Mouse (Mus musculus) adrenal gland, adult 8-10 months (tissue): ENCODE measurements around the gene Mta3. TPM values are rescaled to one million over a fixed set of nuclear protein-coding genes. Genes with fewer than 3 reads are reported as not detected.

Experiments used
- DNase-seq: peaks from one replicate; pipeline ENCODE4 v3.0.0; 2022
- total RNA-seq, 4 experiments: library from RNA; stranded (reverse); gene quantifications; 2 replicates each; pipeline ENCODE4 v1.2.4; 2022

The Mta3 gene
- 10 to 100 TPM; 66.2 to 96.2 (median 82.9) TPM for total RNA-seq

- DNase-seq, result no peak
These were observed at the start of gene Mta3 for GRCm38 (mm10) chr17:83706116-83706593. TSS of gene Mta3 (plus strand) at chr17:83706163.

- no peak for DNase-seq
These were observed 48.6 kb upstream of the Mta3 start for GRCm38 (mm10) chr17:83657375-83657774.

- DNase-seq, result no peak
These were observed 47.0 kb upstream of the Mta3 start for GRCm38 (mm10) chr17:83658943-83659342.

DNA sequence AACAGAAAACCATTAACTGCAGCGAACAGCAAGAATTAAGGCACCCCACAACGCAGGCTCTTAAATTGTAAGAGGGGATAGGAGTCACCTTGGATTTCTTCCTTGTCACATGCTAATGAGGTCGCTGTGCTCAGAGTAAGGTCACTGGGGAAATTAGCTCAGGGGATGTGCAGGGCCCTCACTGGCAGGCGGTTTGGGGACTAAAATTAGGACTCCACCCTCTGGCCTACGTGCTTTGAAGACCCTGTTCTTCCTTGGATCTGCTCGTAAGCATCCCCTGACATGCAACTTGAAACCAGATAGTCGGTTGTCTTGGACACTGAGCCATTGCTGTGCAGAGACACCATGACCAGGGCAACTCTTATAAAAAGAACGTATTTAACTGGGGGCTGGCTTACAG lies 41.2 kb upstream of the Mta3 start:
- DNase-seq, result no peak

DNA sequence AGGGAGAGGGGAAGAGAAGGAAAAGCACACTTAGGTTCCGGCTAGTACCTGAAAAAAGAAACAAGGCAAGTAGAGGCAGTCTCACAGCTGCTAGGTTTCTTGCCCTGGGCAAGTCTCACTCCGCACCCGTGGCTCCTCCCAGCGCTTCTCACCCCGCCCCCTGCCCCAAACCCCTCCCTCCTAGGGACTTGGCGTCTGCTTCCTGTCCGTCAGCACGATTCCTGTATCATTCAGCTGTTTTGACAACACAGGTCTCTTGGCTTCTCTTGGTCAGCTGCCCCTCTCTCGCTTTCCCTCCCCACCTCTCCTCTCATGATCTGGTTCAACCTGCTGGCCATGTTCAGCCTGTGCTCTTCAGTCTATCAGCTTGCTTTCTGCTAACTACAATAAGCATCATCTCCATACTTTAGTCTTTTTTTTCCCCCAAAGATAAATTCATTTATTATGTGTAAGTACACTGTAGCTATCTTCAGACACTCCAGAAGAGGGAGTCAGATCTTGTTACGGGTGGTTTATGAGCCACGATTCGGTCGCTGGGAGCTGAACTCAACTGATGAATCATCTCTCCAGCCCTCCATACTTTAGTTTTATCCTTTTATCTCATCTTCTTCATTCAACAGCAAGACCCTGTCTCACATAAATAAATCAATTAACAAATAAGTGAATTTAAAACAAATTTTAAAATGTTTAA lies 39.2 kb upstream of the Mta3 start:
- no peak for DNase-seq

DNA sequence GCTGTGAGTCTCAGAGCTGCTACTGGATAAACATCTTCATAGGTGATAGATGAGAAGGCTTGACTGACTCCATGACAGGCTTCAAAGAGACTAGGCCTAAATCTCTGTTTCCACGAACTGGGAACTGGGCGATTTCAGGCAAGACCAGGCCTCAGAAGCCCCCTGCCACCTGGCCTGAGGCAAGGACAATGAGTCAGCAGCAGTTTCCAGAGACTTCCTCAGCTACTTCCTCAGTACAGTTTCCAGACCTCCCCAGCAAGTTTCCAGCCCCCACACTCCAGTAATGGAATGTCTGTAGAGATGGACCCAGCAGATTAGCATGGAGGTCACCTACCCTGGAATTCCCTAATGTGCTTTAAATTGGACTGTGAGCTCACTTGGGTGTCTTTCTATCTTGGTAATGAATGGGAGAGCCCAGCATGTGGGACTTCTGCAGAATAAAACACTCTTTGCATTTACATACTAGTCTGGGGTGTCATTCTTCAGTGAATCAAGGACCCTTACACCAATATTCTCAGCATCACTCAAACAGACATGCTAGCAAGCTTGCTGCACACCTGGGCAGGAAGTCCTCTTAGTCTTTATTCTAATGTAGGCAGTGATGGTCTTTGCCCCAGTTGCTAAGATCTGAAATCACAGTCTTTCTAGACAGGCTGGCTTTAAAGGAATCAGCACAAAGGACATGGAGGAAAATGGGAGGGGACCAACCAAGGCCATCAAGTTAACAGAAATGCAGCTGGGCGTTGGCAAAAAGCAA lies 37.9 kb upstream of the Mta3 start:
- DNase-seq, result no peak

DNA sequence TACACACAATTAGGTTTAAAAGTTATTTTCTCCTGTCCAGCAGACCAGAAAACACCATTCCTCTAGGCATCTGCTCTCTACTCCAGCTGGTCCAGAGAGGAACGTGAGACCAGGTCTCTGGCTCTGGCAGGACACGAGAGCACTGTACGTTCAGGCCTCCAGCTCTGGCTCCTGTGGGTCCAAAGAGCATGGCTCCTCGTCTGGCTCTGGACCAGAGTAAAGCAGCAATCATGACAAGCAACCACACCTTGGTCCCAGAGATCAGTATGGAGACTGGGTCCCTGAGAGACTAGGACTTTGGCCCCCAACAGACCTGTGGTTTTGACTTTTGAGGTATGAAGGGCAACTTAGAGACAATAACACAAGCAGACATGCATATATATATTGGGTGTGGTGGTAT lies 33.3 kb upstream of the Mta3 start:
- no peak for DNase-seq

GRCm38 (mm10) chr17:83677370-83677769 lies 28.6 kb upstream of the Mta3 start:
- DNase-seq, result no peak

DNA sequence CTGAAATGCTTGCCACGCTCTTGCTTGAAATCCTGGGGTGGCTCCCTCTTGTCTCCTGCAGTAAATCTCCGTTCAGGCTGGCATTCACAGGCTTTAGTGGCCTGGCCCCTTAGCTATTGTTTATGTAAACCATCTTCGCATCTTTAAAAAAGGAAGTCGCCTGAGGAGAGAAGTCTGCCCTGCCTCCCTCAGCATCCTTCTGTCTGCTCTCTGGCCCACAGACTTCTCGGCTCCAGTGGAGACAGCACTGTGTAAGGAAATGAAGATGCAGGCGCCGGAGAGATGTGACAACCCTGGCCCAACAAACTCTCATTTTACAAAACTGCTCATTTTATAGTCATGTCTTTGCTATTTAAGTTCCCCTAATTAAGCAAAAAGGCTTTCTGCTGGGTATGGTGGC lies 24.0 kb upstream of the Mta3 start:
- no peak for DNase-seq

DNA sequence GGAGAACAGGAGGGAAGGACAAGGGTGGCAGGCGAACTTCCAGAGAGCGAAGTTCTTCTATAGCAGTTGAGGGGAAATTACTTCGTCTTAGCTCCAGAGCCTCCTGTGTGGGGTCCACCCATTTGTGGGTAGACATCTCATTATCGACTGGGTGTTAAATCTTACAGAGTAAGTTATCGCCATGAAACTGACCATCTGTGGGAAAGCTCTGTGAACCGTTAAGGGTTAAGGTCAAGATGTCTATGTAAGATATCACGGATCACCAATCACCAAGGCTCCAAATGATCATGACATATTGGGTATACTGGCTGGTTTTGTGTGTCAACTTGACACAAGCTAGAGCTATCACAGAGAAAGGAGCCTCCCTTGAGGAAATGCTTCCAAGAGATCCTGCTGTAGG lies 21.5 kb upstream of the Mta3 start:
- no peak for DNase-seq

- no peak for DNase-seq
These were observed 15.5 kb upstream of the Mta3 start for GRCm38 (mm10) chr17:83690418-83690817.

DNA sequence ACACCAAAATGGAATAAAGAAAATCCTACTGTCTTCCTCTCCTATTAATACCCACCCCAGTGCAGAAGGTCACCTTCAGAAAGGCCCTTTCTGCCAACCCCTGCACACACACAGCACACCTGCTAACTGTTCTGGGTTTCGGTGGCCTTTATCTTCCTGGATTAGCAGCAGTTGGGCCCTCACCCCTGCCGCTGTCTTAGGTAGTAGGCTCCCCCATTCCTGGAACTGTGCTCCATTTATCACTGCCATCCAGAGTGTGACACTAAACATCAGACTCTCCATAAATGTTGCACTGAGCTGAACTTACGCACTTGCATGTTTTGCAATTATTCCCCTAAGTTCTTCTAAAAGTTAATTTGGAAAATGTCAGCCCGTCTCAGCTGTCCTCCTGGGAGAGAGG lies 14.6 kb upstream of the Mta3 start:
- DNase-seq, result no peak

- DNase-seq, result peak; percentile 39
These were observed 12.0 kb upstream of the Mta3 start for GRCm38 (mm10) chr17:83693941-83694340.

DNA sequence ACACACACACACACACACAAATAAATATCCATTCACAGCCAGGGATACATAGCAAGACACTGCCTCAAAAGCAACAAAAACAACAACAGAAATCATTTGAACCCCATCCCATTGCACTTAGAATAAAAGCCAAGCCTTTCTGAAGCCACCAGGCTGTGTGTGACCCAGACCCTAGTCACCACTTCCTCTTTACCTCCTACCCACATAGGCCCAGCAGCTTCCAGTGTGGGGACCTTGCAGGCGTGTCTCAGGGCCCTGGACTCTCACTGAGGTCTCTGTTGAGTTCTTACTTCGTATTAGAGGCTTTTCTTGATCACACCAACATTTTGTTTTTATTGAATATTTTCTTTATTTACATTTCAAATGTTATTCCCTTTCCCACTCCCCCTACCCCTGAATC lies 10.2 kb upstream of the Mta3 start:
- DNase-seq, result no peak

DNA sequence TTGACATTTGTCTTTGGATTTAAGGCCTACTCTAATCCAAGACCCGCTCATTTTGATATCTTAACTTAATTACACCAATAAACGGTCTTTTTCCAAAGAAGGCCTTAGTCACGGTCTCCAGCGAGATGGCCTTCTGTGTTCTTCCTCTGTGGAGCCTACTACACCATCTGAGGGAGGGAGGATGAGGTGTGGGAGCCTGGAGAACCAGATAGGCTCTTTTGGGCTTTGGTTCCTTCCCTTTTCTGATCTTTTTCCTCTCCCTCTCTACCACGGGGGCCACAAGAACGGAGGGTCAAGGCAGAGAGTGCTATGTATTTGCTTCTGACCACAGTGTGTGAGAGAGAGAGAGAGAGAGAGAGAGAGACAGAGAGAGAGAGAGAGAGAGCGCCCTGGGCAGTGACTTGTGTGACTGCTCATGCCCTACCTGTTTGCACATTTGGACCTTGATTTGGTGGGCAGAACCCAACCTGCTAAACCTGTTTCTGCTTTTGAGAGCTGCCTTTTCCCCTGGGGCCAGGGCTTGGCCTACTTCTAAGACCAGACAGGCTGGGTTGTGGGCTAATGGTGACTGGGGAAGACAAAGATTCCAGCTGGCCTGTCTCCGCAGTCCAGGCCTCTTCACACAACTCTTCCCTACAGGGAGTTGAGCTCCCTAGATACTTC lies 6.8 kb upstream of the Mta3 start:
- no peak for DNase-seq

GRCm38 (mm10) chr17:83700125-83700524 lies 5.8 kb upstream of the Mta3 start:
- no peak for DNase-seq

- no peak for DNase-seq
These were observed 1.5 kb upstream of the Mta3 start for GRCm38 (mm10) chr17:83704469-83704868.

- DNase-seq, result peak; percentile 46
These were observed 429 bp upstream of the Mta3 start for GRCm38 (mm10) chr17:83705352-83706115.

DNA sequence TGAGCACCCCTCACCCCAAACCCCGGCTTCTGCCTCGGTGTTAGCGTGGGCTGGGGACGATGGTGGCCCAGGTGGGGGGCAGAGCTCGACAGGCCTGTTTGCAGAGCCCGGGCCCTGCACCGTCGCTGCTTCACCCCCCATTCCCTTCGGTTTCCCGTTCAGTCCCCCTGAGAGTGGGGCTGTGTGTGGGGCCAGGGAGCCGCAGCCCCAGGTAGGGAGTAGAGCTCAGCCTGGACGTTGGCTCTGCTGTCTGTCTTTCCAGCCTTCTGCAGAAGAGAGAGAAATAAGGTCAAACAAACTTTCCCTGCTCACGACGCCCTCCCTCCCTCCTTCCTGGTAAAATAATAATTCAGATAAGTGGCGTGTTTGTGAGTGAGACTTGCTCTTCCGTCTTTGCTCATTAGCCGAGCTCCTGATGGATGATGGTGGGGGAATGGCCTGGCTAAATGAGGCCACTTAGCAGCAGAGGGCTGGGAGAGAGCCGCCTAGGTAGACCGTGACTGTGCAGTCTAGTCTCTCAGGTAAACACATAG lies 697 bp downstream of the Mta3 start:
- DNase-seq, result no peak

DNA sequence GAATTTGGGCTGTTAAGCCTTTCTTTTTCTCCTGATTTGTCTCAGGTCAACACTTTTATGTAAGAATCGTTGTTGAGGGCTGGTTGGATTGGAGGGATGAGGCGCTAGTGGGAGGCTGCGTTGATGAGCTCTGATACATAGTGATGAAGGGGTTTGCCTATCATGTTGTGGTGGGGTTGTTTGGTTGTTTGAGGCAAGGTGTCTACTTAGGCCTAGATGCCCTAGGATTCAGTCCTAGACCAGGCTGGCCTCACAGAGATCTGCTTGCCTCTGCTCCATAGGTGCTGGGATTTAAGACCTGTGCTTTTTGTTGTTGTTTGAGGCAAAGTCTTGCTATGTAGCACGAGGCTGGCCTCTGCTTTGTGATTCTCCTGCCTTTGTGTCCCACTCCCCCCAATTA lies 1.4 kb downstream of the Mta3 start:
- DNase-seq, result no peak

DNA sequence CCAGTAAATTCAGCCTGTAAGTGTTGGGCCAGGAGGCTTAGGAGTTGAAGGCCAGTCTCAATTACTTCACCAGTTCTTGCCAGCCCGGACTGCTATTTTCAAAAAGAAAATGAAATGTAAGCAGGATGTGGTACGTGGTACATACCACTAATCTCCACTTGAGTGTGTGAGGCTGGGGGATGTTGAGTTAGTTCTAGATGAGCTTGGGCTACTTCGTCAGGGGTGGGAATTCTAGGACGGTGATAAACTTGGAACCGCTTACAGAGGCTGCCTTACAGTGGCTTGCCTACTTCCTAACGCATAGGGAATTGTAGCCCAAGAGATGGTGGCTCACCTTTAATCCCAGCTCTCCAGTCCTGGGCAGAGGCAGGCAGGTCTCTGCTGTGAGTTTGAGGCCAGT lies 1.9 kb downstream of the Mta3 start:
- no peak for DNase-seq

GRCm38 (mm10) chr17:83708256-83708655 lies 2.3 kb downstream of the Mta3 start:
- DNase-seq, result no peak

GRCm38 (mm10) chr17:83708891-83709290 lies 2.9 kb downstream of the Mta3 start:
- no peak for DNase-seq
